Mouse (Mus musculus) megakaryocyte-erythroid progenitor cell, adult 5-6 weeks (primary cell): ENCODE data around the gene Snrnp70. TPM values are rescaled to one million over a fixed set of nuclear protein-coding genes. Genes with fewer than 3 reads are reported as not detected.

Experiments used
- ATAC-seq: replicated peaks from 2 replicates; pipeline ENCODE4 v1.8.0; 2016; ENCODE audit warnings: mild to moderate bottlenecking, inconsistent platforms; ENCODE audit not compliant: severe bottlenecking, poor library complexity, low FRiP score, low TSS enrichment
- total RNA-seq, 2 experiments: library from RNA; stranded (forward) in 1 of 2; stranded (reverse) in 1 of 2; fragments of 200-1000, 215-1000 nt in 1 of 2; fragments of >200 nt in 1 of 2; fragmentation: Nextera tagmentation in 1 of 2; gene quantifications; 2 replicates each; pipeline ENCODE4 v1.2.3; 2014 to 2017

Snrnp70 gene
- total RNA-seq (2014; fragmentation: Nextera tagmentation) (350 and 415 TPM in 2 replicates), total RNA-seq (2017) (478 and 585 TPM in 2 replicates)

GRCm38 (mm10) chr7:45395578-45396336 lies at the start of gene Snrnp70:
Gene Snrnp70 (minus strand): TSS chr7:45395742.
- peak; percentile 95 for ATAC-seq

- 0 out of 2 replicates have a peak, but pooled peaks have one; percentile 13 for ATAC-seq
Observed at GRCm38 (mm10) chr7:45443526-45444420, 48.2 kb upstream of the Snrnp70 start.

GRCm38 (mm10) chr7:45437521-45438276 lies 42.2 kb upstream of the Snrnp70 start, which contains the start of gene Ruvbl2:
Gene Ruvbl2 (minus strand): TSS chr7:45438096.
- ATAC-seq, result no peak

GRCm38 (mm10) chr7:45437046-45437445 lies 41.5 kb upstream of the Snrnp70 start:
- no peak for ATAC-seq

- no peak for ATAC-seq
Observed at GRCm38 (mm10) chr7:45436444-45436843, 40.9 kb upstream of the Snrnp70 start.

GRCm38 (mm10) chr7:45435038-45435437 lies 39.5 kb upstream of the Snrnp70 start:
- no peak for ATAC-seq

GRCm38 (mm10) chr7:45434203-45435015 lies 38.9 kb upstream of the Snrnp70 start, which contains the start of gene Gys1:
Gene Gys1 (plus strand): TSS chr7:45434844.
- peak; percentile 88 for ATAC-seq

- ATAC-seq, result no peak
Observed at GRCm38 (mm10) chr7:45433835-45434202, 38.3 kb upstream of the Snrnp70 start.

GRCm38 (mm10) chr7:45426556-45426955 lies 31.0 kb upstream of the Snrnp70 start:
- ATAC-seq, result no peak

GRCm38 (mm10) chr7:45421194-45421593 lies 25.7 kb upstream of the Snrnp70 start:
- ATAC-seq, result no peak

- ATAC-seq, result no peak
Observed at GRCm38 (mm10) chr7:45420615-45420919, 25.0 kb upstream of the Snrnp70 start, which contains the start of gene Lhb. Gene Lhb (plus strand): TSS chr7:45420820.

GRCm38 (mm10) chr7:45419859-45420614 lies 24.5 kb upstream of the Snrnp70 start:
- ATAC-seq, result no peak

- no peak for ATAC-seq
Observed at GRCm38 (mm10) chr7:45417962-45418492, 22.5 kb upstream of the Snrnp70 start.

- ATAC-seq, result no peak
Observed at GRCm38 (mm10) chr7:45415636-45416035, 20.1 kb upstream of the Snrnp70 start.

GRCm38 (mm10) chr7:45414740-45415224 lies 19.2 kb upstream of the Snrnp70 start:
- no peak for ATAC-seq

- peak; percentile 23; the same call in 1 of the 2 replicates for ATAC-seq
Observed at GRCm38 (mm10) chr7:45413864-45414739, 18.6 kb upstream of the Snrnp70 start.
